Mouse (Mus musculus) mesoderm, embryonic 11.5 days (tissue): Measurements from ENCODE around the gene Tac1.
"Not testable (repeated sequence)": the region's sequence is repeated elsewhere in the genome, so short reads cannot be mapped to it uniquely, and the experiment has no call there.

ENCODE experiments used
- DNase-seq: peaks from one replicate; pipeline ENCODE4 v3.0.0-alpha.2; 2012; ENCODE audit warnings: low read depth, low spot score

Tac1 gene

DNA sequence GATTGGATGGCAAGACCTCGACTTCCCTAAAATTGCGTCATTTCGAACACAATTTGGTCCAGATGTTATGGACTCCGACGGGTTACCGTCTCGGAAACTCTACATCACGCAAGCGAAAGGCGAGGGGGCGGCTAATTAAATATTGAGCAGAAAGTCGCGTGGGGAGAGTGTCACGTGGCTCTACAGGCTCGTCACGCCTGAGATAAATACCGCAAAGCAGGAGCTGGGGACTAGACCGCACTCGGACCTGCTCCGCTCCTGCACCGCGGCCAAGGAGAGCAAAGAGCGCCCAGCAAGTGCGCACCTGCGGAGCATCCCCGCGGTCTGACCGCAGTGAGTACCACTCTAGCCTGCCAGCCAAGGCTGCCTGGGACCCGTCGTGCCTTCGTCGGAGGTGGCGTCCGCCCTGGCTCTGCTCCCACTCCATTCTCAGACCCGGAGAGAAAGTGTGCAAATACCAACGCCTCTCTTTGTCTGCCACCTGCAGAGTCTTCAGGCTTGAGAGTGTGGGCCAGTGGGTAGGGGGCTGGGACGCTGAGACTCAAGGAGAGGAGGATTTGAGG lies at the start of gene Tac1:
Gene Tac1 (plus strand): TSS at position 51 of the 563 bp plus-strand sequence.
- no peak for DNase-seq

GRCm38 (mm10) chr6:7543511-7543910 lies 11.2 kb upstream of the Tac1 start:
- not testable (repeated sequence) for DNase-seq

GRCm38 (mm10) chr6:7555688-7556476 lies 1.2 kb downstream of the Tac1 start:
- DNase-seq = no peak

- peak; percentile 46 for DNase-seq
Measured at GRCm38 (mm10) chr6:7558164-7558563, 3.5 kb downstream of the Tac1 start.

- DNase-seq = no peak
Measured at GRCm38 (mm10) chr6:7562524-7562923, 7.8 kb downstream of the Tac1 start.

DNA sequence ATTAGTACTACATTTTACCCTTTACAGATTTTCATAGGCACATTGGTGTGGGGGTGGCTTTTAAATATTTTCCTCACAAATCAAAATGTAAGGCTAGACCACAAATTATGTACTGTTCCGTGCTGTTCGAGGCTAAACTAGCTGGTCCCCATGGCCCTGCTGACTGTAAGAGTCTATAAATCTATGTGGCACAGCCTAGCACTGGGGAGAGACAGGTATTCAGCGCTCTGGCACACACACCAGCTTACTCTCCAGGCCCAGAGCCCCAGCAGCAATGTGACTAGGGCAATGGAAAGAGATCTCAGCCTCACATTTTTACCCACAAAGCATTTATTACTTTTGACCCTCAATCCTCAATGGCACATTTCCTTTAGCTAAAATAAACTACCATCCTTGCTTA lies 9.9 kb downstream of the Tac1 start:
- DNase-seq = no peak

DNA sequence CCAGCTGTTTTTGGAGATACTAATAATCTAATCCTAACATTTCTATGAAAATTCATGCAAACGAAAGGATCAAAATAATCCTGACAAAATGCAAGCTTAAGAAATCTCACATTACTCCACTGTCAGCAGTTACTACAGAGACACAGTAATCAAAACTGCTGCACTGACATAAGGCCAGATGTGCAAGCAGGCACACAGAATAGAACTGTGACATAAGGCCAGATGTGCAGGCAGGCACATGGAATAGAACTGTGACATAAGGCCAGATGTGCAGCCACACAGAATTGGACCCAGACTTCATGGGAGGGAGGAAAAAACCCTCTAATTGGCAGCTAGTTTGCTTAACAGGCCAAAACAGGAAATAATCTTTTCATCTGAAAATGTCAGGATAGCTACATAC lies 16.5 kb downstream of the Tac1 start:
- DNase-seq = no peak

GRCm38 (mm10) chr6:7578031-7578430 lies 23.4 kb downstream of the Tac1 start:
- DNase-seq = no peak

- no peak for DNase-seq
Measured at GRCm38 (mm10) chr6:7594445-7594844, 39.8 kb downstream of the Tac1 start.

DNA sequence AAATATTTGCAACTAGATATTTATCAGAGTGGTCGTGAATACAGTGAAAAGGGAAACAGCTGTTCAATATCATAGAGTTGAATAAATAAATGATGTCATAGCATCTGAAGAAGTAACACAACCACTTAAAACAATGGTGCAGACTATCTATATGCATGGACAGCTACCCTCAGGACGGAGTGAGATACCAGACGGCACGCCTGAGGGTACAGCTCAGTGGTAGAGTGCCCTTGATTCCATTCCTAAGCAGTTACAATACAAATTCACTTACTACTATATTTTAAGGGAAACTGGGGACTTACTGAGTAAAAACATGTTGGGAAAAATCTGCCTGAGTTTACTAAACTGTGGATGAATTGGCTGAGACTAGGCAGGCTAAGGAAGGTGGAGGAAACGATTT lies 43.7 kb downstream of the Tac1 start:
- DNase-seq = no peak

GRCm38 (mm10) chr6:7600228-7600627 lies 45.5 kb downstream of the Tac1 start:
- DNase-seq = peak; percentile 10

DNA sequence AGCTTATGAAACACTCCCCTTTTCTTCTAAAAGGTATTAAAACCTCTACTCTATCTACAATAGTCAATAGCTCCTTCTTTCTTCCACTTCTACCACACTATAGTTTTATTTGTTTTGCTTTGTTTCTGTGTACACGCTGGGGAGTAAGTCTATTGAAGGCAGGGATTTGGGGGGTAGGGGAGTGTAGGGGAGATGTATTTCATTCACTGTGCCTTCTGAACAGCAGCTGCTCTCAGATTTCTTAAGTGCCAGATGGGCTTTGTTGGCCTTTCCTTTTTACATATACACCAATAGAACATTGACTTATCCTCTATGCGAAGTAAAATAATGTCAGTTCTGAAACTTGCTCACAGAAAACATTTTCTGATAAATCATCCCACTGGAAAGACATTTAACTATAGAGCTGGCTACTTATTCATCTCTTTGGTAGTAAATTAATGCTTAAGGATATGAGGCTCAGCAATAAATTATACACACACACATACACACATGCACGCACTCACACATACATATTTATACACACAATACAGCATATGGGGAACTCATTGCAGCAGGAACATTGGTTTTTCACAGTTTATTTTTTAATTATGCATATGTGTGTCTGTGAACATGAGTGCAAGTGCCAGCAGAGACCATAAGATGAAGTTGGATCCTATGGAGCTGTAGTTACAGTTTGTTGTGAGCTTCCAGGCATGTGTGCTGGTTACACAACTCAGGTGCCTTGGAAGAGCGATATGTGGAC lies 46.8 kb downstream of the Tac1 start:
- DNase-seq = no peak

DNA sequence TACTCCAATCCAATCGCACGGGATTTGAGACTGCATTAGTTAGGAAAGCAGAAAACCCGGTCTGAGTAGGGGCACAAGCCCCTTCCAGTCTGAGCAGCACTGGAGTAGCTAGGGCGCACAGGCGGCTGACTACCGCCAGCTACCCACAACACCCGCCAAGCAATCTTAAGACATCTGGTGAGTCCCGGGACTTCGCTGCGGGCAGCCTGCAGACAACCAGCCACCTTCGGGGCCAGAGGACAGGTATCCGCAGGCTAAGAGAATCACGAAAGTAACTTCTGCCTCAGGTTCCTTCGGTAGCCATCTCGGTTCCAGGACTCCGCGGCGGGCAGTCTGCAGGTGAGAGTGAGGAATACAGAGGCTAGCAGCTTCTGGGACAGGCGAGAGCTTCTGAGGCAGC lies 59.0 kb downstream of the Tac1 start:
- not testable (repeated sequence) for DNase-seq
